Mouse (Mus musculus): ENCODE data around the gene Sez6. TPM values are rescaled to one million over a fixed set of nuclear protein-coding genes. Genes with fewer than 3 reads are reported as not detected.
A peak's percentile ranks its signal among the peaks of the same experiment; 100 is the strongest.

Gene Sez6
- polyA plus RNA-seq, 1 experiment from 2014 or later: 13.3 TPM

- H3K9ac ChIP-seq (ENCODE audit: low read depth, low read length): no peak overlapping the region
These were observed 29.2 kb upstream of the Sez6 start for GRCm38 (mm10) chr11:77901366-77901765.

GRCm38 (mm10) chr11:77901775-77902355 lies 28.7 kb upstream of the Sez6 start:
- DNase-seq (ENCODE audit: low spot score) (no peak), ATAC-seq (ENCODE audit: low FRiP score) (no peak)
- Histone ChIP-seq H3K27ac (ENCODE audit: low read depth, low read length) (no peak overlapping the region), H3K9me3 (ENCODE audit: control insufficient read depth, low read length) (no peaks in the 10 kb centered on the region), H3K36me3 (ENCODE audit: control insufficient read depth, insufficient read depth, low read length) (no peaks in the 10 kb centered on the region), H3K9ac (ENCODE audit: low read depth, low read length) (no peak overlapping the region), H3K27me3 (ENCODE audit: control insufficient read depth, insufficient read depth, low read length) (peaks cover 4% of the 10 kb centered on the region; the same call in 1 of the 2 replicates), H3K4me2 (replicated peaks; ENCODE audit: low read depth, low read length) (no peak overlapping the region), H3K4me1 (replicated peaks; ENCODE audit: control insufficient read depth, insufficient read depth, low read length) (peaks cover 18% of the 10 kb centered on the region), H3K4me3 (ENCODE audit: low read depth, low read length) (no peak overlapping the region)
- WGBS: 37% methylated on average over 8 of the region's 8 CpGs

More at GRCm38 (mm10) chr11:77901366-77901765, 29.2 kb upstream of the Sez6 start:
- Histone ChIP-seq H3K27ac (ENCODE audit: low read depth, low read length) (no peak overlapping the region), H3K4me3 (ENCODE audit: low read depth, low read length) (no peak overlapping the region), H3K27me3 (ENCODE audit: control insufficient read depth, insufficient read depth, low read length) (peaks cover 4% of the 10 kb centered on the region; the same call in 1 of the 2 replicates), H3K9me3 (ENCODE audit: control insufficient read depth, low read length) (no peaks in the 10 kb centered on the region), H3K4me1 (replicated peaks; ENCODE audit: control insufficient read depth, insufficient read depth, low read length) (peaks cover 16% of the 10 kb centered on the region), H3K36me3 (ENCODE audit: control insufficient read depth, insufficient read depth, low read length) (no peaks in the 10 kb centered on the region), H3K4me2 (replicated peaks; ENCODE audit: low read depth, low read length) (no peak overlapping the region)
- ATAC-seq (ENCODE audit: low FRiP score) (no peak), DNase-seq (ENCODE audit: low spot score) (no peak)
- WGBS: 57% methylated on average over 5 of the region's 5 CpGs

GRCm38 (mm10) chr11:77903761-77904160 lies 26.8 kb upstream of the Sez6 start:
- H3K4me2 ChIP-seq (replicated peaks; ENCODE audit: low read depth, low read length): no peak overlapping the region
- no peak overlapping the region for H3K9ac ChIP-seq (ENCODE audit: low read depth, low read length)
- 27% methylated on average over 3 of the region's 3 CpGs for WGBS
- H3K9me3 ChIP-seq (ENCODE audit: control insufficient read depth, low read length): no peaks in the 10 kb centered on the region
- H3K4me1 ChIP-seq (replicated peaks; ENCODE audit: control insufficient read depth, insufficient read depth, low read length): peaks cover 12% of the 10 kb centered on the region
- H3K27me3 ChIP-seq (ENCODE audit: control insufficient read depth, insufficient read depth, low read length): no peaks in the 10 kb centered on the region
- no peaks in the 10 kb centered on the region for H3K36me3 ChIP-seq (ENCODE audit: control insufficient read depth, insufficient read depth, low read length)
- no peak for ATAC-seq (ENCODE audit: low FRiP score)
- no peak for DNase-seq (ENCODE audit: low spot score)
- peak overlapping the region; percentile 39; the same call in 1 of the 2 replicates for H3K27ac ChIP-seq (ENCODE audit: low read depth, low read length)
- no peak overlapping the region for H3K4me3 ChIP-seq (ENCODE audit: low read depth, low read length)

- no peaks in the 10 kb centered on the region for H3K27me3 ChIP-seq (ENCODE audit: control insufficient read depth, insufficient read depth, low read length)
- WGBS: 46% methylated on average over 1 of the region's 1 CpGs
- peaks cover 15% of the 10 kb centered on the region for H3K4me1 ChIP-seq (replicated peaks; ENCODE audit: control insufficient read depth, insufficient read depth, low read length)
These were observed 25.9 kb upstream of the Sez6 start for GRCm38 (mm10) chr11:77904707-77905106.

GRCm38 (mm10) chr11:77906097-77906687 lies 24.4 kb upstream of the Sez6 start:
- H3K4me2 ChIP-seq (replicated peaks; ENCODE audit: low read depth, low read length): no peak overlapping the region
- peaks cover 2% of the 10 kb centered on the region; the same call in 1 of the 2 replicates for H3K27me3 ChIP-seq (ENCODE audit: control insufficient read depth, insufficient read depth, low read length)
- ATAC-seq (ENCODE audit: low FRiP score) (no peak), DNase-seq (ENCODE audit: low spot score) (no peak)
- H3K4me1 ChIP-seq (replicated peaks; ENCODE audit: control insufficient read depth, insufficient read depth, low read length): peaks cover 15% of the 10 kb centered on the region
- no peak overlapping the region for H3K4me3 ChIP-seq (ENCODE audit: low read depth, low read length)
- H3K27ac ChIP-seq (ENCODE audit: low read depth, low read length): no peak overlapping the region; the same call in 1 of the 2 replicates
- H3K9me3 ChIP-seq (ENCODE audit: control insufficient read depth, low read length): no peaks in the 10 kb centered on the region
- H3K36me3 ChIP-seq (ENCODE audit: control insufficient read depth, insufficient read depth, low read length): no peaks in the 10 kb centered on the region
- 40% methylated on average over 19 of the region's 19 CpGs for WGBS
- peak overlapping the region; percentile 51; the same call in 1 of the 2 replicates for H3K9ac ChIP-seq (ENCODE audit: low read depth, low read length)

More at GRCm38 (mm10) chr11:77904707-77905106, 25.9 kb upstream of the Sez6 start:
- no peak overlapping the region for H3K27ac ChIP-seq (ENCODE audit: low read depth, low read length)
- H3K4me3 ChIP-seq (ENCODE audit: low read depth, low read length): no peak overlapping the region
- ATAC-seq (ENCODE audit: low FRiP score): no peak
- no peak overlapping the region for H3K9ac ChIP-seq (ENCODE audit: low read depth, low read length)
- H3K9me3 ChIP-seq (ENCODE audit: control insufficient read depth, low read length): no peaks in the 10 kb centered on the region
- no peak for DNase-seq (ENCODE audit: low spot score)
- H3K36me3 ChIP-seq (ENCODE audit: control insufficient read depth, insufficient read depth, low read length): no peaks in the 10 kb centered on the region
- H3K4me2 ChIP-seq (replicated peaks; ENCODE audit: low read depth, low read length): no peak overlapping the region

- peak overlapping the region; percentile 43; the same call in 1 of the 2 replicates for H3K27ac ChIP-seq (ENCODE audit: low read depth, low read length)
- ATAC-seq (ENCODE audit: low FRiP score) (no peak), DNase-seq (ENCODE audit: low spot score) (peak; percentile 57)
- no peak overlapping the region; the same call in 1 of the 2 replicates for H3K4me2 ChIP-seq (replicated peaks; ENCODE audit: low read depth, low read length)
- WGBS: 14% methylated on average over 9 of the region's 9 CpGs
- peaks cover 2% of the 10 kb centered on the region; the same call in 1 of the 2 replicates for H3K27me3 ChIP-seq (ENCODE audit: control insufficient read depth, insufficient read depth, low read length)
- no peak overlapping the region for H3K4me3 ChIP-seq (ENCODE audit: low read depth, low read length)
- H3K9me3 ChIP-seq (ENCODE audit: control insufficient read depth, low read length): no peaks in the 10 kb centered on the region
- H3K36me3 ChIP-seq (ENCODE audit: control insufficient read depth, insufficient read depth, low read length): no peaks in the 10 kb centered on the region
- H3K9ac ChIP-seq (ENCODE audit: low read depth, low read length): peak overlapping the region; percentile 51
- H3K4me1 ChIP-seq (replicated peaks; ENCODE audit: control insufficient read depth, insufficient read depth, low read length): peaks cover 11% of the 10 kb centered on the region
These were observed 23.8 kb upstream of the Sez6 start for GRCm38 (mm10) chr11:77906747-77907174.

- whole genome bisulfite sequencing: 83% methylated on average over 4 of the region's 4 CpGs
- no peaks in the 10 kb centered on the region for H3K9me3 ChIP-seq (ENCODE audit: control insufficient read depth, low read length)
- H3K4me1 ChIP-seq (replicated peaks; ENCODE audit: control insufficient read depth, insufficient read depth, low read length): peaks cover 12% of the 10 kb centered on the region
- no peaks in the 10 kb centered on the region for H3K36me3 ChIP-seq (ENCODE audit: control insufficient read depth, insufficient read depth, low read length)
- no peak overlapping the region for H3K4me3 ChIP-seq (ENCODE audit: low read depth, low read length)
- no peak overlapping the region for H3K9ac ChIP-seq (ENCODE audit: low read depth, low read length)
- ATAC-seq (ENCODE audit: low FRiP score) (no peak), DNase-seq (ENCODE audit: low spot score) (no peak)
- H3K27ac ChIP-seq (ENCODE audit: low read depth, low read length): no peak overlapping the region
- no peak overlapping the region for H3K4me2 ChIP-seq (replicated peaks; ENCODE audit: low read depth, low read length)
- H3K27me3 ChIP-seq (ENCODE audit: control insufficient read depth, insufficient read depth, low read length): peaks cover 11% of the 10 kb centered on the region; the same call in 1 of the 2 replicates
These were observed 22.1 kb upstream of the Sez6 start for GRCm38 (mm10) chr11:77908468-77908867.

GRCm38 (mm10) chr11:77909376-77909775 lies 21.2 kb upstream of the Sez6 start:
- WGBS: 48% methylated on average over 5 of the region's 5 CpGs
- peaks cover 17% of the 10 kb centered on the region; the same call in 1 of the 2 replicates for H3K27me3 ChIP-seq (ENCODE audit: control insufficient read depth, insufficient read depth, low read length)
- no peak overlapping the region for H3K27ac ChIP-seq (ENCODE audit: low read depth, low read length)
- no peaks in the 10 kb centered on the region for H3K36me3 ChIP-seq (ENCODE audit: control insufficient read depth, insufficient read depth, low read length)
- no peak for ATAC-seq (ENCODE audit: low FRiP score)
- peaks cover 14% of the 10 kb centered on the region for H3K4me1 ChIP-seq (replicated peaks; ENCODE audit: control insufficient read depth, insufficient read depth, low read length)
- H3K4me3 ChIP-seq (ENCODE audit: low read depth, low read length): no peak overlapping the region
- DNase-seq (ENCODE audit: low spot score): no peak
- no peaks in the 10 kb centered on the region for H3K9me3 ChIP-seq (ENCODE audit: control insufficient read depth, low read length)
- H3K9ac ChIP-seq (ENCODE audit: low read depth, low read length): no peak overlapping the region
- no peak overlapping the region for H3K4me2 ChIP-seq (replicated peaks; ENCODE audit: low read depth, low read length)

- peaks cover 17% of the 10 kb centered on the region for H3K4me1 ChIP-seq (replicated peaks; ENCODE audit: control insufficient read depth, insufficient read depth, low read length)
- H3K27me3 ChIP-seq (ENCODE audit: control insufficient read depth, insufficient read depth, low read length): peaks cover 20% of the 10 kb centered on the region
- H3K9me3 ChIP-seq (ENCODE audit: control insufficient read depth, low read length): no peaks in the 10 kb centered on the region
- DNase-seq (ENCODE audit: low spot score) (no peak), ATAC-seq (ENCODE audit: low FRiP score) (no peak)
- no peaks in the 10 kb centered on the region for H3K36me3 ChIP-seq (ENCODE audit: control insufficient read depth, insufficient read depth, low read length)
- H3K9ac ChIP-seq (ENCODE audit: low read depth, low read length): no peak overlapping the region
- H3K27ac ChIP-seq (ENCODE audit: low read depth, low read length): no peak overlapping the region
- H3K4me3 ChIP-seq (ENCODE audit: low read depth, low read length): no peak overlapping the region
- H3K4me2 ChIP-seq (replicated peaks; ENCODE audit: low read depth, low read length): no peak overlapping the region
- WGBS: 39% methylated on average over 6 of the region's 6 CpGs
These were observed 20.8 kb upstream of the Sez6 start for GRCm38 (mm10) chr11:77909776-77910175.
